Mouse (Mus musculus): ENCODE results near the gene Ptch2.

The Ptch2 gene

GRCm38 (mm10) chr4:117105127-117105526 lies 9.3 kb downstream of the Ptch2 start:
- DNase-seq (ENCODE audit: low spot score) = no peak

GRCm38 (mm10) chr4:117107813-117108523 lies 12.1 kb downstream of the Ptch2 start:
- no peak for DNase-seq (ENCODE audit: low spot score)

- no peak for DNase-seq (ENCODE audit: low spot score)
Measured at GRCm38 (mm10) chr4:117108524-117108849, 12.6 kb downstream of the Ptch2 start.

- DNase-seq (ENCODE audit: low spot score) = no peak
Measured at GRCm38 (mm10) chr4:117109330-117109729, 13.5 kb downstream of the Ptch2 start.

GRCm38 (mm10) chr4:117110249-117110648 lies 14.4 kb downstream of the Ptch2 start:
- DNase-seq (ENCODE audit: low spot score) = no peak

GRCm38 (mm10) chr4:117110985-117111384 lies 15.1 kb downstream of the Ptch2 start:
- no peak for DNase-seq (ENCODE audit: low spot score)

GRCm38 (mm10) chr4:117113237-117113636 lies 17.4 kb downstream of the Ptch2 start:
- no peak for DNase-seq (ENCODE audit: low spot score)

- no peak for DNase-seq (ENCODE audit: low spot score)
Measured at GRCm38 (mm10) chr4:117115592-117115991, 19.7 kb downstream of the Ptch2 start.

- DNase-seq (ENCODE audit: low spot score) = no peak
Measured at GRCm38 (mm10) chr4:117117931-117118330, 22.1 kb downstream of the Ptch2 start.

- DNase-seq (ENCODE audit: low spot score) = no peak
Measured at GRCm38 (mm10) chr4:117119636-117120035, 23.8 kb downstream of the Ptch2 start.

GRCm38 (mm10) chr4:117120052-117120444 lies 24.2 kb downstream of the Ptch2 start:
- no peak for DNase-seq (ENCODE audit: low spot score)

- DNase-seq (ENCODE audit: low spot score) = peak; percentile 75
Measured at GRCm38 (mm10) chr4:117120445-117121414, 24.9 kb downstream of the Ptch2 start.

GRCm38 (mm10) chr4:117122209-117122608 lies 26.3 kb downstream of the Ptch2 start:
- DNase-seq (ENCODE audit: low spot score) = no peak

GRCm38 (mm10) chr4:117123546-117124217 lies 27.8 kb downstream of the Ptch2 start:
- DNase-seq (ENCODE audit: low spot score) = no peak

GRCm38 (mm10) chr4:117124218-117124517 lies 28.3 kb downstream of the Ptch2 start:
- no peak for DNase-seq (ENCODE audit: low spot score)

GRCm38 (mm10) chr4:117124518-117125347 lies 28.9 kb downstream of the Ptch2 start:
- peak; percentile 49 for DNase-seq (ENCODE audit: low spot score)

GRCm38 (mm10) chr4:117125348-117125909 lies 29.6 kb downstream of the Ptch2 start, which contains the start of gene Btbd19:
Gene Btbd19, minus strand, starts transcription at chr4:117125725.
- DNase-seq (ENCODE audit: low spot score) = no peak

- DNase-seq (ENCODE audit: low spot score) = no peak
Measured at GRCm38 (mm10) chr4:117125910-117126674, 30.2 kb downstream of the Ptch2 start.

- no peak for DNase-seq (ENCODE audit: low spot score)
Measured at GRCm38 (mm10) chr4:117126675-117127290, 30.9 kb downstream of the Ptch2 start, which contains the start of gene Tctex1d4. Gene Tctex1d4, plus strand, starts transcription at chr4:117126794.

All from spleen, adult 12 weeks (tissue).